Mouse (Mus musculus): ENCODE measurements around the gene Rasgef1b. TPM values are rescaled to one million over a fixed set of nuclear protein-coding genes. Genes with fewer than 3 reads are reported as not detected.

The Rasgef1b gene
- total RNA-seq, 2 experiments from 2014 or later: 9.3 to 13.7 TPM

DNA sequence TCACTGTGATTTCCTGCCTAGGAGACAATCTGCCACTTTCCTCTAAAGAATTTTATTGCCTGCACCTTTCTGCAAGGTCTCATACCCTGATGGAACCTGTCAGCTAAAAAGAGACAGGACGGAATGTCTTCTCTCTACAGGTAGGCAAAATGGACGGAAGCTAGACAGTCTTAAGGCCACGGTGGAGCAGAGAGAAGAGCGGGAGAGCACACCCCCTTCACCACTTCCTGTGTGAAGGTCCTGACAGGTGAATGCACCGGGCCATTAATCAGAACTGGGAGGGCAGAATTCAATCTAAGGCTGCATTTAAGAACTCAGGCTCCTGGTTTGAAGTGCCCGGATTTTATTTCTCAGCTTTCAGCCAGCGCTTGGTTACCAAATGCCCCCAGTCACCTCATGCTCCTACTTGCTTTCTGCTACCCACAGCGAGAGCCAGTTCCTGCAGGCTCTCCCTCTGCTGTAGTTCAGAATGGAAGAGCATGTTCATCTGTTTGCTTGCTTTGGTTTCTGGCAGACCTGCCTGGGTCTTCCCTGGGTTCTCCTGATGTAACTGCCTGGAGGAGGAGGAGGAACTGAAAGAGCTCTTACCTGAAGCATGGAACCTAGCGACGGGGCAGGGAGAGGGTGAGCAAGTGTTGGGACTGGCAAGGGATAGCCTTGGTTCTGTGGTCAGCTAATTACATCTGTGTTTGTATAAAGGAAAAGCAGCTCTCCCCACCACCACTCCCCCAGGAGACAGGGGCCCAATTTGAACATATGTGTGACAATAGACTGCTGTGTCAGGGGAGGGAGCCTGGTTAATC lies 233.3 kb downstream of the Rasgef1b start:
- DNase-seq: no peak

DNA sequence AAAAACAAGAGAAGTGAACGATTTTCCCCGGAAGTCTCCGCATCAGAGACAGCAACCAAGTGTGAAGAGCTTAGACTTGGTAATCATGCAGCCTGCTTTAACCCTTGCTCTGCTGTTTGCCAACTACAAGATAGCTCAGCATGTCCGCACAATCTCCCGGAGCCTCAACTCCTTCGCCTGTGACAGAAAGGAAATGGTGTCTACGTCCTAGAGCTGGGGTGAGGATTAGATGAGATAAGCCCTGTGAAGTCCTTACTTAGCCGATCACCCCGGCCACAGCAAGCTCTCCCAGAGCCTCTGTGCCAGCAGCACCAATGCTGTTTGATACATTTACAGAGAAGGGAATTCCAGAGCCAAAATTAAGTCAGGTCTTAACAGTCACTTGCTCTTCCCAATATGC lies 235.0 kb downstream of the Rasgef1b start:
- DNase-seq: no peak

DNA sequence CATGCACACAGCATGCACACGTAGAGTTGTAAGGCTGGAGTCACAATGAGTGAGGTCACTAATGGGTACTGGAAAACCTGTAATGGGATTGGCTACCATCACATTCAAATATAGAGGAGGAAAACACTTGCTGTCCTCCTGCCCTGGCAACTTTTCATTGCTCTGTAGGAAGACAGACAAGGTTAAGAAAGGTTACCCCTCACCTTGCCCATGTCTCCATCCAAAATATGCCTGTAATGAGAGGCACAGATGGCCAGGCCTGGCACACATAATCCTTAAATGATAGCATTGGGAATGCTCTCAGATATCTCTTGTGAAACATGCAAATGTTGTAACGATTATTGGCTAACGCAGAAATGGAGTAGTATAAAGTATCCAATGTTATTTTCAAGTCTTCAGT lies 235.8 kb downstream of the Rasgef1b start:
- no peak for DNase-seq

DNA sequence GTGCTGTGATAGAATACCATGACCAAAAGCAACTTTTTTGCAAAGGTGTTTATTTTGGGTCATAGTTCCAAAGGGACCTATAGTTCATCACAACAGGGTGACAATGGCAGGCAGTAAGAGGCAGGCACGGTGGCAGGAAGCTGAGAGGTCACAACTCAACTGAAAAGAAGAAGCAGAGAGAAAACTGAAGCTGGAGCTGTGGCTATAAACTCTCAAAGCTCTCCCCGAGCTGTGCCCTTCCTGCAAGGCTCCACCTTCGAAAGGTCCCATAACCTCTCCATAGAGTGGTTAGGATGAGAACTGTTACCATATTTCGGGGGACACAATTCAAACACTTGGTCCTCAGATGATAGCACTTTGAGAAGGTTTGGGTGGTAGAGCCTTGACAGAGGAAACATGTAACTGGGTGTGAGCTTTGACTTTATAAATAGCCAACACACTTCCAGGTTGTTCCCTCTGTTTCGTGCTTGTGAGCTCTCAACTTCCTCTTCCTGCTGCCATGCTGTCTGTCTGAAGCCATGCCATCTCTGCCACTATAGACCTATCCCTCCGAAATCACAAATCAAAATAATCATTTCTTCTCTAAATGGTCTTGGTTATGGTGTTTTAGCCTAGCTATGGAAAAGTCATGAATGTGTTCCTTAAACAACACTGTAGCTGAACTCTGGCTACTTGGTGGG lies 240.2 kb downstream of the Rasgef1b start:
- no peak for DNase-seq

DNA sequence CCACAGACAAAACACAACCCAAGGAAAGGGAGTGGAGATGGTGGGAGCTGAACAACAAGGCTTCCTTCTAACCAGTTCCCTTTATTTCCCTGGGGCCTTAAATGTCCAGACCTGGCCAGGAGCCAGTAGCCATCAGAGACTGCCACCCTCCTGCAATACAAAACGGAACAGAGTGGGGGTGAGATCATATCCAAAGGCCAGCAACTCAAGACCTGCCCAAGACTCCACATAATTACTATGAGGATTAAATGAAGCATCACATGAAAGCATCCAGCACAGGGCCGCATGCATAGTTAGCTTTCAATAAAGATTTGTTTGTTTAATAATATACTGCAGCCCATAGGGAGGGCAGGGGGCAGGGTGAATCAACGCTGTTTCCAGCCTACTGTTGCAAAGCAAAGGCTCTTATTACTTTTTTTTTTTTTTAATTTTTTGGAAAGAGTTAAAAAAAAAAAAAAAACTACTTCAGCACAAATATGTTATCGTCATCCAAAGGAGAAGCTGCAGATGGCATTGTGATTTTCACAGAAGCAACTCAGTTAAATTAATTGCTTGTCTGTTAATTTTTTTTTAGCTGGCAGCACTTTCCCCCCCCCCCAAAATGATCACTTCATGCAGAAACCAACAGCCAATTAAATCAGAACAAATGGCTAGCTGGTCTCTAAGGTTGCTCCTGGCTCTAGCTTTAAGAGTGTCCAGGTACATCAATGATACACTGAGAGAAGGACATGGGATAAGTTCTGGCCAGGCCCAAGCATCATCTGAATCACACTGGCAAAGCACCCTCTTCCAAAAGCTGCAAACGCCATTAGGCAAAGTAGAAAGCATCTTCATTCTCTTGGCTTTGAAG lies 241.6 kb downstream of the Rasgef1b start:
- no peak for DNase-seq

DNA sequence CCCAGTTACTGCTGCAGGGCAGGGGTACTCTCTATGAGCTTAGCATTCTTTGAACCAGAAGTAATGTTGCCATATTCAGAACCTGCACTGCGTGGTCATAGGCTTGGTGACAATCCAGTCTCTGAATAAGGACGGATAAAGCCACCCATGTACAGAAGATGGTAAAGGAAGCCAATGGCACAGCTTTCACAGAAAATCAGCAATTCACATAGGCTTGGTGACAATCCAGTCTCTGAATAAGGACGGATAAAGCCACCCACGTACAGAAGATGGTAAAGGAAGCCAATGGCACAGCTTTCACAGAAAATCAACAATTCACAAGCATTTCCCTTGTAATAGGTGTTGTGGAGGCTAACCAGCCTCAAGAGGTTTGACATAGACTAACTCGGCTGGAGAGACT lies 245.7 kb downstream of the Rasgef1b start:
- no peak for DNase-seq

DNA sequence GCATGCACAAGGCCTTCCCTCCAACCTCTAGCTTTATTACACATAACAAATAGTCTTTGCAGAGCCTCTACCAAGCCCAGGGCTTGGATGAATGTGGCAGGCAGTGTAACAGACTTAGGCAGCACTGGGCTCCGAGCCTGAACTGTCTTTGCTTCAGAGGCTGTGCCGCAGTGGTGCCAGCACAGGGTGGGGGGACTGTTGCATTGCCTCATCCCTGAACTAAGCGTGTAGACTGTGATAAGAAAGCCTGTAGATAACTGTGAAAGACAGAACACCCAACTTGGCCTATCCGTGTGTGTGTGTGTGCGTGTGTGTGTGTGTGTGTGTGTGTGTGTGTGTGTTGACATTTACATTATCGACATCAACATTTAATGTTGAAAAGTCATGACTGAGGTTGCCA lies 246.3 kb downstream of the Rasgef1b start:
- no peak for DNase-seq

DNA sequence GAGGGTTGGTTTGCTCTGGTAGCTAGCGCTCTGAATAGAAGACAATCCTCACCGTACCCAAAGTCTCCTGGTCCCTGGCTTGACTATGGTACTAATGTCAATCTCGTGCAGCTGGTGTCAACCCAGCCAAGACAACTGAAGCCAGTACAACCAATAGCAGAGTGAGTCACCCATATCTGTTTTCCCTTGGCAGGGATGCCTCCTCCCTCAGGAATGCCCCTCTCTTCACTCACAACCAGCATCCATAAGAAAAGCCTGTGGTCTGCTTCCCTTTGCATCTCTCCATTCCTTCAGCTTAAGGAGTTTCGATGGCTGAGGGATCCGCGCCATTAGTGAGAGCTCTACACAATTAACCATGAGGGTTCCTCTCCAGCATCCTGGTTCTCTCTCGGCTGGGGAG lies 246.8 kb downstream of the Rasgef1b start:
- DNase-seq: no peak

DNA sequence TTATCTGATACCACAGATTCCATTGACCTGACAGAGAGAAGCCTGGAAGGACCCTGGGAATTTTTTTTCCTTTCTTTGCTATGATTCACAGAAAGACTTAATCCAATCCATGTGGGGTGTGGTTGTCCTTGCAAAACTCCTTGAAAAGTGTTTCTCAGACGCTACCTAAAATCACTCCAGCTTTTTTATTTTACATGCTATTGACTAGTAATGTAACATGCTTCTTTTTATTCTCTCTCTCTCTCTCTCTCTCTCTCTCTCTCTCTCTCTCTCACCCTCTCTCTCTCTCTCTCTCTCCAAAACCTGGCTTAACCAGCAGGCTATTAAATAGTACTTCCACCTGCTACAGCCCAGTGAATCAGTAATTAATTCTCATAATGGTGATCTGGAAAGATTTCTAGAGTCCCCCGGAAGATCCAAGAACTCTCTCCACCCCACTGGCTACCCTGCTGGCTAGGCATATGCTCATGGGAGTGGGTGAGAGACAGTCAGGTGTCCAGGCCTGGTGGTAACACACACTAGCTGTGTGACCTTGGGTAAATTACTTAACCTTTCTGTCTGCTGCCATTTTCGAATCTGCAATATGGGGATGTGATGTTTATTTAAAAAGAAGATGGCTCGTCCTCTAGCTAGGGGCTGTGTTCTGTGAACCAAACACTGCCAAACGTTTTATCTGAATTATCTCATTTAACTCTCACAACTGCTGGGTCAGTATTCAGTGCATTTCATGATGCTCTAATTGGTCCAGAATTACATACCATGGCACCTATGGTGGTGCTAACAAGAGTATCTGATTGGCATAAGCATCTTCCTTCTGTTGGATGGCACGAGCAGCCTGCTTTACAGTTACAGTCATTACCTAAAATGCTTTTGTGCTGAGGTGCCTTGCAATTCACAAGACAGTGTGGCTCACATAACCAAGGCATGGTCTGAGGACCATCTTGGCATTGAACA lies 248.5 kb downstream of the Rasgef1b start:
- no peak for DNase-seq

DNA sequence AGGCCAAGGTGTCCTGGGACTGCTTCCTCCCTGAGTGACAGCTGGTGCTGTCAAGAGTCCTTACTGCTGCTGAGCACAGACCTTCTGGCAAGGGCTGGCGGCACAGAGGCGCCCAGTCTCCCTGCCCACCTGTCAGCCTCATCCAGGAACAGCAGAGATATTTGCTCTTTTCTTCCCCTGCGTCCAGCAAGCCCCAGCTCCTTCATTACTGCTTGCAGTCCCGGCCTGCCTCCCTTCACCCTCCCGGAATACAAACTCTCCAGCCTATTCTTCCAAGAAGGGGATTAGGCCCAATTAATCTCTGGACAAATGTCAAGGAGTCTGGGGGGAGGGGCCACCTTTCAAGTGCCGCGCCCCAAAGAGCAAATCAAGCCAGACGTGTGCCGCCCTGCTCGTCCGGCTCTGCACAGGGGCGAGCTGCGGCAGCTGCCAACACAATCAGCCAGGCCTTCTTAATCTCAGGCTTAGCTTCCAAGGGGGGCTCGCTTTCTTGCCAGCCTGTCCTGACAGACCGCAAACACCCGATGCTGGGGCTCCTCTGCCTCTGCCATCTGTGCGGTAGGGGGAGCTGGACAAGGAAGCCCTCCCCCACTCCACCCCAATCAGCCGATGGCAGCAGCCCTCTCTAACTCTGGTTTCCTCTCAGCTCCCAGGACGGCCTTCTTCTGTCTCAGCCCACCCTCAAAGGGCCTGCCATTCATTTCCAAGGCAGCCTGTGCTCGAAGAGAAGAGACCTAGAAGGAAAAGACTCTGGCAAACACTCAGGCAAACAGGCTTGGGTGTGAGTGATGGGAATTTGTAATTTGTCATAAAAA lies 249.4 kb downstream of the Rasgef1b start:
- peak; percentile 65 for DNase-seq

DNA sequence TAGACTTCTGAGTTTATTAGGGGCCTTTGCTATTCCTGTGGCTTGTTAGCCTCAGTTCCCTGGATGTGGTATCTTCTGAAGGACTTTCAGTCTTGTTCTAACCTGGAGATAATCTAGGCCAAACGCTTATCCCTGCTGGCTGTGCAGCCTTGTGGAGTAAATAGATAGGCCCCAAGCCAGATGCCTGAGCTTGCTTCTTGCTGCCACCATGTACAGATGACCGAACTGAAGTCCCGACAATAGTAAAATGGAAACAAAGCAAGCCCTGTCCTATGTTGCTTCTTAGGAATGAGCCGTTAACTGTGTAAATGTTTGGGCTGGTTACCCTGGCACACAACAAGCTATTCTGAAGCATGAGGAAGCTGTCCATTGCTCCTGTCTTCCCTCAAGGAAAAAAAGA lies 250.1 kb downstream of the Rasgef1b start:
- no peak for DNase-seq

DNA sequence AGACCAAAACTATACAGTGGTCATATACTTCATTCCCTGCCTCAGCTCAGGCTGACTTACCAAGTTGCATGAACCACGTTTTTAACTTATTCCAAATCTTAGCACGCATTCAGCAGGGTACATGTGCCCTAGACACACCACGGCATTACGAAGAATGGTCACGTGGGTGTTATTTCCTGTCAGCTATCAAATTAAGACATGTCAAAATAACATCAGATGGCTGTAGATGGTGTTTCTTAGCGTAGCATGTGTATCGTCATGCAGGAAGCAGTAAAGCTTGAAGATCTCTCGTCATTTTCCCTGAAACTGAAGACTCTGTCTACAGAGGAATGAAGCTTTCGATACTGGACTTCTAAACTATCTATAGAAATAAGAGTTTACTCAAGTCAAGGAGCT lies 251.4 kb downstream of the Rasgef1b start:
- no peak for DNase-seq

DNA sequence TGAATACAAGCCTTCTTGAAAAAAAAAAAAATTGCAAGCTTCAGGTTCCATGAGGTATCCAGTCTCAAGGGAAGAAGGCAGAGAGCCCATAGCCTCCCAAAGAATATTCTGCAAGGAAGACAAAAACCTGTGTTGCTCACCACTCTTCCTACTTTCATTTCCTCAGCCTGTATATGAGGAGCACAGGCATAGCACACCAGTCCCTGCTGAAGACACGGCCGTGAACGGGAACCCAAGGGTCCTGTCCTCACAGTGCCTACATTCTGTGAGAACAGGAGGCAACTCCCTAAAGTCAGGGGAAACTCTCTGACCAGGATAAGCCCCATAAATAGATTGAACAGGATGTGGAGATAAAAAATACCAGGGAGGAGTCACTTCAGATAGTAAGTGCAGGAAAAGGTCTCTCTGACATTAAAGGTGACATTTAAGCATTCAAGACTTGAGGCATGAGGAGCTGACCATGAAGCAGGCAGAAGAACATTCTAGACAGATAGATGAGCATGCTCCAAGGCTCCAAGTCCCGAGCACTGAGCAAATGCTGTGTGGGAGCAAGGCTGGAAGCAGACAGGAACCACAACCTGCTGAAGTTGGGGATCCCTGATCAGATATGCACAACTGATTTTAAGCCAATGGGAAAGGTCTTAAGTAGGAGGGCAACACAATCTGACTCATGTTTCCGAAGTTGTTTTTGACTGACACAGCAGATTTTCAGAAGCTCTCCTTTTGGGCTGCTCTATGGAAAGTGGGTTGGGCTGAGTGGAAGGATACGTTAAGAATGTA lies 252.0 kb downstream of the Rasgef1b start:
- no peak for DNase-seq

DNA sequence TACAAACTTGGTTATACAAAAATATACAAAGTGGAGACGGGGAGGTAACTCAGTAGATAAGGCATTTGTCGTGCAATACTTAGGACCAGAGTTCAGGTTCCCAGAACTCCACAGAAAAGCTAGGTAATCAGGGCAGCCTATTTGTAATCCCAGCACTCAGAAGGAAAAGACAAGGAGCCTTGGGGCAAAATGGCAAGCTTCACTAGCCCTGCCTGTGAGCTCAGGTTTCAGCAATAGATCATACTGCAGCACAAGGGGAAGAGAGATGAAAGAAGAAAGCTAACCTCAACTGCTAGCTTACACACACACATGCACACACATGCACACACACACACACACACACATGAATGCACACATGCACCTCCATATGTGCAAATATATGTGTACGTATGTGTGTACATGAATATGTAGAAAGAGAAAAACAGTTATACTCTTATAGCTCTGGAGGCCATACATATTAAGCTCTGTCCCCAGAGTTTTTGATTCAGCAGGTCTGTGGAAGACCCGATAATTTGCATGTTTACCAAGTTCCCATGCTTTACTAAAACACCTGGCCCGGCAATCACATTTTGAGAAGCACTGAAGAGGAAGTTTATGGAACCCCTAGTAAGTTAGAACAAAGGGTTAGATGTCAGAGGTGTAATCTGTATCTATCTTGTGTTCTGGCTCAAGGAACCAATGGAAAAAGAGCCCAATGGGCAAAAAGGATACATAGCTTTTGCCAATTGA lies 256.1 kb downstream of the Rasgef1b start:
- DNase-seq: no peak

DNA sequence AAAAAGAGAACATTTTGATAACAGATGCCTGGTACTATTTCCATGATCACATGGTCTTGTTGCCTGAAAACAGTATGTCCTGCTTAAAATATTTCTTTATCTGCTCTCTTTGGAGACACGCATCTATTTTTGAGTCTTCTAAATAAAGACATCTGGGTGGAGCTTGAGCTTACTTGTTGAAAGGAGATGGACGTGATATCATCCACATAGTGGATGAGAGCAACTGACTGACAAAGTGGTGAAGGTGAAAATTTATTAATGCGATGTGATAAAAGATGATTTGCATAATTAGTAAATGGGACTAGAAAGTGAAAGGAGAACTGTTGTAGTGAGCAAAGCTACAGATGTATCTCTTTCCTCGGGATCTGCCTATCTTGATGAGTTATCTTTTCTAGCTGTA lies 257.1 kb downstream of the Rasgef1b start:
- DNase-seq: no peak

DNA sequence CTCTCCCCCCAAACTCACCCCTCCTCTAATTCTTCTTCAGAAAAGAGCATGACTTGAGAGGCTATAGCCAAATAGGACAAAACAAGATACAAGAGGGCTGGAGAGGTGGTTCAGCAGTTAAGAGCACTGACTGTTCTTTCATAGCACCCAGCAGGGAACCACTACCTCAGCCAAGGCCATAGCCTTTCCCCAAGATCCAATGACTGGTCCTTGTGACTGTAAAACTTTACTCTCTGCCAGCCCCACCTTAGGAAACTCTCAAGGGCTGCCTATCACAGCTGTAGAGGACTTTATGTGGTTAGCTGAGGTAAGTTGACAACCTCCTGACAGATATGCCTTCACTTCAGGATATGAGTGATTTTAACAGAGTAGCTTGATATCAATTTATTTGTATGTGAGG lies 258.3 kb downstream of the Rasgef1b start:
- no peak for DNase-seq

DNA sequence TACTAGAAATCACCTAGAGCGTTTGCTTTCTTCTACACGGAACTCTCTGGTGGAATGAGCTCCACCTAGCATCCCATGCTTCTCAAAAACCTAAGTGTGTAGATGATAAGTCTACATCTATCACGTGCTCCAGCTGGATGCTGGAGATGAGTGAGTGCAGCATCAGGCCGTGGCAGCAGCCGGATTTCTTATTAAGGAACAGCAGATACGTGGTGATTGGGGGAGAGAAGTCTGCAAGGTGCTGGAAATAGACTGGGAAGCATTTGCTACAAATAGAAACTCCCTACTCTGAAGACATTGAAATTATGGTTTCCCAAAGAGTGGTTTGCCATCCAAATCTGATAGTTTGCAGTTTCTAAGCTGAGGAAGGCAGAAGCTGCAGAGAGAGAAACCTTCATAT lies 269.9 kb downstream of the Rasgef1b start:
- no peak for DNase-seq

DNA sequence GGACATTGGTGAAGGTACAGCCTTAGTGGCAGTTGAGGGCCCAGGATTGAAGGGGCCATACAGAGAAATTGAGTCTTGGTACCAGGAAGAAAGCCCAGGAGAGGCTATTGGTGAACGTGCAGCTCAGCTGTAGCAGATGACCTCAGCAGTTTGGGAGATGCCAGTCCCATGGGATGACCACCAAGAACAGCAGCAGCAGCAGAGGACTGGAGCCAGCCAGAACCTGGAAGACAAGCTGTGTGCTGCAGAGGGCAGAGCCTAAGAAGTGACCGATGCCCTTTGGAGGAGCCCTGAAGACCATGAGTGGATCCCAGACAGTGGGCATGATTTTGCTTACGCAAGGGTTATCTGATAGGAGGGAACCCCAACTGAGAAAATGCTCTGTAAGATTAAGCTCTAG lies 271.6 kb downstream of the Rasgef1b start:
- DNase-seq: no peak

DNA sequence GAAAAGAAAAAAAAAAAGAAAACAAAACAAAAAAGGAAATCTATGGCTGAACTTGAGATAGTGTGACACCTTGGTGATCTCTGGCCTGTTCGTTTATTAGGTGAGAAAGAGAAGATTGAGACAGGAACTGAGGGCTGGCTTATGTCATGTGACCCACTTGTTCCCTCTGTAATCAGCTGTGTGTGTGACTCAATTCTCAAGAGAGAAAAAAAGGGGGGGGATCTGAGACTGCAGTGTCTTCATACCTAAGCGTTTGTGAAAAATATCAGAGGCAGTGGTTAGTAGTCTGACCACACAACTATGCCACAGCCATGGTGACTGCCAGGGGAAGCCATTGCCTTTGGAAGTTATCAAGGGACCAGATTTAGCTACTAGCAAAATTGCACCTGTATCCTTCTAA lies 276.9 kb downstream of the Rasgef1b start:
- DNase-seq: no peak

Data from adrenal gland, postnatal 10 days (tissue).